Mouse (Mus musculus): ENCODE measurements around the gene Ncam1.

DNA sequence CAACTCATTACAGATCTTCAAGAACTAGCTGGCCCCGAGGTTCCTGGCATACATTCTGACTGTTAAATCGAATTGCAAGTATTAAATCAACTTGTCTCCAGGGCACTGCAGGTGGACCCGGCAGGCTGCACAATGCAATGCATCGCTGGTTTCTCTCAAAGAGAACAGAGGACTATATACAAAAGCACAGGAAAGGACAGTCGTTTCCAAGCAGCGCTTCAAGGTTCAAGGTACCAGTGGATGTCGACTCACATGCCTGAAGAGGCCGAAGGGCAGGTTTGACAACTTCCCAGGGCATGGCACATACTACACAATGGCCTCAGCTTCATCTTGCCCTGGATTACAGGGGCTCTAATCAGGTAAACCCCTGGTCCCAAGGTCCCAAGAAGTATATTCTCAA, 158.6 kb downstream of the Ncam1 start:
- TF ChIP-seq CTCF (IDR thresholded peaks at IDR 0.05) (no peak), POLR2A (IDR thresholded peaks at IDR 0.05; ENCODE audit: insufficient read depth, low read depth, low read length) (no peak), EP300 (IDR thresholded peaks at IDR 0.05; ENCODE audit: insufficient read depth, low read depth, low read length) (no peak)

Data from heart, adult 2 months (tissue).